Mouse (Mus musculus): ENCODE measurements around the gene Sema5a.
A peak's percentile ranks its signal among the peaks of the same experiment; 100 is the strongest.

Gene Sema5a

GRCm38 (mm10) chr15:32633713-32634112 is 389.1 kb downstream of the Sema5a start:
- DNase-seq (ENCODE audit: low spot score in 2 of 2): no peak

GRCm38 (mm10) chr15:32637879-32638278 is 393.3 kb downstream of the Sema5a start:
- no peak for DNase-seq (ENCODE audit: low spot score in 2 of 2)

GRCm38 (mm10) chr15:32647061-32647687 is 402.6 kb downstream of the Sema5a start:
- no peak for DNase-seq (ENCODE audit: low spot score in 2 of 2)

GRCm38 (mm10) chr15:32654046-32654445 is 409.4 kb downstream of the Sema5a start:
- DNase-seq (ENCODE audit: low spot score in 2 of 2): no peak

GRCm38 (mm10) chr15:32656017-32656416 is 411.4 kb downstream of the Sema5a start:
- no peak for DNase-seq (ENCODE audit: low spot score in 2 of 2)

- no peak for DNase-seq (ENCODE audit: low spot score in 2 of 2)
Observed at GRCm38 (mm10) chr15:32676446-32676845, 431.8 kb downstream of the Sema5a start.

- no peak for DNase-seq (ENCODE audit: low spot score in 2 of 2)
Observed at GRCm38 (mm10) chr15:32685152-32685551, 440.5 kb downstream of the Sema5a start.

GRCm38 (mm10) chr15:32691021-32691420 is 446.4 kb downstream of the Sema5a start:
- no peak for DNase-seq (ENCODE audit: low spot score in 2 of 2)

GRCm38 (mm10) chr15:32693006-32693405 is 448.4 kb downstream of the Sema5a start:
- DNase-seq (ENCODE audit: low spot score in 2 of 2): no peak

GRCm38 (mm10) chr15:32717298-32717985 is 472.8 kb downstream of the Sema5a start:
- no peak for DNase-seq (ENCODE audit: low spot score in 2 of 2)

GRCm38 (mm10) chr15:32718293-32718963 is 473.8 kb downstream of the Sema5a start:
- peak; percentile 54 to 65 for DNase-seq (ENCODE audit: low spot score in 2 of 2)

GRCm38 (mm10) chr15:32718964-32719311 is 474.3 kb downstream of the Sema5a start:
- DNase-seq (ENCODE audit: low spot score in 2 of 2): no peak

- peak in 1 of 2 experiments; percentile 44 for DNase-seq (ENCODE audit: low spot score in 2 of 2)
Observed at GRCm38 (mm10) chr15:32730839-32731238, 486.2 kb downstream of the Sema5a start.

Measured in cerebellum, postnatal 4 days (tissue).